In the genomic region with DNA sequence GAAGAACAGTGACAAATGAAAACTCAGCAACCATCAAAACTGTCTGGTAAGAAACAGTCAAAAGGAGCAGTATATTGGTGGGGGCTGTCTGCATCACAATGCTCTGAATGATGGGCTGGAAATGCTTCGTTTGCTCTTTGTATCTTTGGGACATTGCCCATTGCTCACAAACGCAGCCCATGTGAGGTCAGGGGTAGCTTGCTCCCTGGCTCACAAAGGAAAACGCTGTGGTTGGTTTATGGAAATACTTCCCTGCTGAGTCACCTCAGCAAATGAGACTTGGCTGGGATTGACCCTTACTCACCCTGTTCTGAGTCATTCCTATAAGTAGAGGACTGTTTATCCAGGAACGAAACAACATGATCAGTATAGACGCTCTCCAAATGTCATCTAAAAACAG, we compare ENCODE assay signal across 9 mouse cellular contexts.
DNase-seq lines count a peak whose midpoint lies in the region; ATAC-seq lines count a peak whose summit lies in the region.
"Had no signal": no experiment of that assay in that cellular context is flagged by ENCODE, and none has a peak within 500 bp of the region (broad histone marks: within the 10 kb centered on the region; RNA-seq: fewer than 3 reads in every experiment).

No protein-coding gene starts in this region.

- ATAC-seq in hindbrain, embryonic 16.5 days, result no peak
- ATAC-seq in activated CD4-positive, CD25-positive, alpha-beta regulatory T cell, adult 4 months, result no peak

- intact Hi-C loops in left cerebral cortex, postnatal 36 days (cut with DNase I), result no loop called here

- no peaks in the 10 kb centered on the region for H3K27me3 ChIP-seq in hindbrain, embryonic 10.5 days (ENCODE audit: insufficient read depth, poor library complexity, severe bottlenecking)
- H3K27me3 ChIP-seq in hindbrain, embryonic 16.5 days (replicated peaks; ENCODE audit: control insufficient read depth, insufficient read depth, low read length), result no peaks in the 10 kb centered on the region

- H3K4me1 ChIP-seq in hindbrain, embryonic 10.5 days (replicated peaks), result peaks cover 6% of the 10 kb centered on the region; the same call in 1 of the 2 replicates
- no peaks in the 10 kb centered on the region for H3K4me1 ChIP-seq in hindbrain, embryonic 16.5 days (ENCODE audit: control insufficient read depth, insufficient read depth, low read depth, low read length)

- H3K27ac ChIP-seq in hindbrain, embryonic 10.5 days, result no peak overlapping the region
- H3K27ac ChIP-seq in hindbrain, embryonic 16.5 days (ENCODE audit: low read depth, low read length), result no peak overlapping the region

- no peak overlapping the region for H3K4me2 ChIP-seq in hindbrain, embryonic 16.5 days (ENCODE audit: low read length)

- DNase-seq in hindbrain, embryonic 10.5 days (ENCODE audit: low spot score), result peak; percentile 5
- DNase-seq in NIH3T3 (ENCODE audit: low read depth), result peak; percentile 94
- DNase-seq in heart, adult 8-10 months (ENCODE audit: low spot score), result peak; percentile 44
- DNase-seq in lung, postnatal 36 days, result peak; percentile 25
- DNase-seq in left cerebral cortex, postnatal 36 days (ENCODE audit: low spot score in 2 of 2), result no peak
- DNase-seq in cerebellum, postnatal 14 days, result no peak
- DNase-seq: left cerebral cortex, postnatal 4 days had no signal

- no peak overlapping the region for H3K9ac ChIP-seq in hindbrain, embryonic 16.5 days (ENCODE audit: low read depth, low read length)

- no peaks in the 10 kb centered on the region for H3K9me3 ChIP-seq in hindbrain, embryonic 10.5 days
- H3K9me3 ChIP-seq in hindbrain, embryonic 16.5 days (ENCODE audit: control insufficient read depth, low read length), result no peaks in the 10 kb centered on the region

- WGBS in hindbrain, embryonic 10.5 days, result 27% methylated on average over 5 of the region's 5 CpGs
- 27% methylated on average over 5 of the region's 5 CpGs for WGBS in hindbrain, embryonic 16.5 days

- H3K4me3 ChIP-seq in hindbrain, embryonic 10.5 days, result no peak overlapping the region
- H3K4me3 ChIP-seq in hindbrain, embryonic 16.5 days (ENCODE audit: low read length), result no peak overlapping the region

- no peaks in the 10 kb centered on the region for H3K36me3 ChIP-seq in hindbrain, embryonic 10.5 days
- no peaks in the 10 kb centered on the region for H3K36me3 ChIP-seq in hindbrain, embryonic 16.5 days (ENCODE audit: control insufficient read depth, insufficient read depth, low read length)

Comparison
In these comparisons a context has a peak if more than half of its experiments do, and no peak if none do; other contexts are left out.
1. DNase-seq: peak in hindbrain, embryonic 10.5 days (single experiment), NIH3T3 (single experiment), heart, adult 8-10 months (single experiment) and lung, postnatal 36 days (single experiment); none in left cerebral cortex, postnatal 36 days (0 of 2) and cerebellum, postnatal 14 days (0 of 2).